Comparison of ENCODE assay signal across 10 mouse cellular contexts in the genomic region with DNA sequence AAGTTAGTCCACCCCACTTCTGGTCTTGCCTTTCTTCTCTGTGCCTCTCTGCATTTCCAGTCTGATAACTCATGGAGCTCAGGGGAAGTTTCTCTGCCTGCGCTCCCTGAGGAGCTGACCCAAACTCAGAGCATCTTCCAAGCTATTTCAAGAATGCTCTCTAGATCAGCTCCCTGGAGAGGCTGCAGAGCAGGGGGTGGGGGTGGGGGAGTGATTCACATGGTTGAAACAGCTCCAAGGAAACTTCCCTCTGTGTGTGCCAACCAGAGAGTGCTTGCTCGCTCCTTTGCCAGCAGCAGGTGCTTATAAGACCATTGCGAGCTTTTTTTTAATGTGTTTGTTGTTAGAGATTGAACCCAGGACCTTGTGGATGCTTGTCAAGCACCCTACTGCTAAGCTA.
A peak's percentile ranks its signal among the peaks of the same experiment; 100 is the strongest.
DNase-seq lines count a peak whose midpoint lies in the region; ATAC-seq lines count a peak whose summit lies in the region.
"Had no signal": no experiment of that assay in that cellular context is flagged by ENCODE, and none has a peak within 500 bp of the region (broad histone marks: within the 10 kb centered on the region; RNA-seq: fewer than 3 reads in every experiment).

No protein-coding gene starts in this region.

- peak; percentile 20 to 24 for DNase-seq in heart, adult 18-20 months
- peak; percentile 3 for DNase-seq in ovary, adult 18-20 months (ENCODE audit: low spot score)
- no peak for DNase-seq in ovary, postnatal 14 days (ENCODE audit: low spot score)
- DNase-seq in frontal cortex, adult 2 months (ENCODE audit: extremely low spot score in 1 of 2, low spot score in 1 of 2) = peak; percentile 10 to 62
- DNase-seq in yolk sac, embryonic 10.5 days (ENCODE audit: low spot score) = peak; percentile 27
- DNase-seq in cerebellum, adult 18-20 months = no peak
- no peak for DNase-seq in spleen, postnatal 10 days (ENCODE audit: low spot score in 2 of 2)
- DNase-seq: cerebellum, adult 9-10 months had no signal

- WGBS in heart, embryonic 12.5 days = 37% methylated on average over 3 of the region's 3 CpGs

- H3K4me1 ChIP-seq in heart, embryonic 12.5 days (replicated peaks) = no peaks in the 10 kb centered on the region

- no peak overlapping the region for H3K4me3 ChIP-seq in heart, embryonic 12.5 days
- H3K4me3 ChIP-seq: heart, adult 2 months had no signal

- H3K27me3 ChIP-seq in heart, embryonic 12.5 days (replicated peaks) = no peaks in the 10 kb centered on the region

- ATAC-seq in heart, embryonic 12.5 days (ENCODE audit: insufficient number of reproducible peaks, low FRiP score) = no peak

- no peak overlapping the region for H3K27ac ChIP-seq in heart, embryonic 12.5 days (ENCODE audit: poor library complexity, severe bottlenecking)
- H3K27ac ChIP-seq: heart, adult 2 months had no signal

- H3K9ac ChIP-seq in heart, embryonic 12.5 days = no peak overlapping the region

- no peaks in the 10 kb centered on the region for H3K36me3 ChIP-seq in heart, embryonic 12.5 days

- no peak overlapping the region for H3K4me2 ChIP-seq in heart, embryonic 12.5 days

- H3K9me3 ChIP-seq in heart, embryonic 12.5 days (replicated peaks) = no peaks in the 10 kb centered on the region

Comparison
In these comparisons a context has a peak if more than half of its experiments do, and no peak if none do; other contexts are left out.
1. DNase-seq: peak in heart, adult 18-20 months (2 of 2), ovary, adult 18-20 months (single experiment), frontal cortex, adult 2 months (2 of 2) and yolk sac, embryonic 10.5 days (single experiment); none in ovary, postnatal 14 days (single experiment), cerebellum, adult 18-20 months (0 of 2) and spleen, postnatal 10 days (0 of 2).